Mouse (Mus musculus) monocyte, adult 5-6 weeks (primary cell): ENCODE results near the gene Hus1b. TPM values are rescaled to one million over a fixed set of nuclear protein-coding genes. Genes with fewer than 3 reads are reported as not detected.

Experiments used
- ATAC-seq: fragments of 153-309, 156-312 bp; replicated peaks from 2 replicates; pipeline ENCODE4 v1.8.0; 2017; ENCODE audit warnings: mild to moderate bottlenecking; ENCODE audit not compliant: low TSS enrichment, insufficient number of reproducible peaks, severe bottlenecking, poor library complexity, low FRiP score
- total RNA-seq: library from RNA; stranded (forward); fragments of 200-1000, 200-491, 200-594 nt; gene quantifications from 3 replicates; pipeline ENCODE4 v1.2.3, GENCODE M21; 2017

The Hus1b gene
- 3.5 to 7.2 TPM (median 4.6 TPM) in 3 replicates for total RNA-seq

GRCm38 (mm10) chr13:30947540-30947939 lies at the start of gene Hus1b:
Hus1b (minus strand) TSS chr13:30947759.
- ATAC-seq = no peak

- ATAC-seq = 0 out of 2 replicates have a peak, but pooled peaks have one; percentile 23
Measured at GRCm38 (mm10) chr13:30994249-30994858, 46.8 kb upstream of the Hus1b start.

GRCm38 (mm10) chr13:30993819-30994218 lies 46.3 kb upstream of the Hus1b start:
- no peak for ATAC-seq

GRCm38 (mm10) chr13:30990233-30990632 lies 42.7 kb upstream of the Hus1b start:
- ATAC-seq = no peak

GRCm38 (mm10) chr13:30989710-30990109 lies 42.2 kb upstream of the Hus1b start:
- ATAC-seq = no peak

- peak; percentile 54; the same call in 1 of the 2 replicates for ATAC-seq
Measured at GRCm38 (mm10) chr13:30987686-30988085, 40.1 kb upstream of the Hus1b start.

GRCm38 (mm10) chr13:30986934-30987455 lies 39.4 kb upstream of the Hus1b start:
- ATAC-seq = peak; percentile 65

- ATAC-seq = no peak
Measured at GRCm38 (mm10) chr13:30985598-30986466, 38.3 kb upstream of the Hus1b start.

- no peak for ATAC-seq
Measured at GRCm38 (mm10) chr13:30985275-30985597, 37.7 kb upstream of the Hus1b start.

GRCm38 (mm10) chr13:30981666-30982065 lies 34.1 kb upstream of the Hus1b start:
- peak; percentile 79; the same call in 1 of the 2 replicates for ATAC-seq

- no peak for ATAC-seq
Measured at GRCm38 (mm10) chr13:30978224-30978623, 30.7 kb upstream of the Hus1b start.

GRCm38 (mm10) chr13:30976536-30977084 lies 29.1 kb upstream of the Hus1b start:
- no peak for ATAC-seq

- ATAC-seq = no peak
Measured at GRCm38 (mm10) chr13:30974247-30974630, 26.7 kb upstream of the Hus1b start.

GRCm38 (mm10) chr13:30973501-30974246 lies 26.1 kb upstream of the Hus1b start, which contains the start of the genes Exoc2 and Gm5447:
Exoc2 (minus strand) TSS chr13:30974093.
Gm5447 (plus strand) TSS chr13:30974204.
- peak; percentile 75 for ATAC-seq

- peak; percentile 83 for ATAC-seq
Measured at GRCm38 (mm10) chr13:30972102-30972501, 24.5 kb upstream of the Hus1b start.

GRCm38 (mm10) chr13:30971047-30971446 lies 23.5 kb upstream of the Hus1b start:
- no peak for ATAC-seq

GRCm38 (mm10) chr13:30968311-30968710 lies 20.8 kb upstream of the Hus1b start:
- ATAC-seq = no peak

- no peak for ATAC-seq
Measured at GRCm38 (mm10) chr13:30966507-30966911, 18.9 kb upstream of the Hus1b start.

GRCm38 (mm10) chr13:30961932-30962331 lies 14.4 kb upstream of the Hus1b start:
- ATAC-seq = no peak
